Mouse (Mus musculus): Measurements from ENCODE around the gene Hspbap1.

Gene Hspbap1

DNA sequence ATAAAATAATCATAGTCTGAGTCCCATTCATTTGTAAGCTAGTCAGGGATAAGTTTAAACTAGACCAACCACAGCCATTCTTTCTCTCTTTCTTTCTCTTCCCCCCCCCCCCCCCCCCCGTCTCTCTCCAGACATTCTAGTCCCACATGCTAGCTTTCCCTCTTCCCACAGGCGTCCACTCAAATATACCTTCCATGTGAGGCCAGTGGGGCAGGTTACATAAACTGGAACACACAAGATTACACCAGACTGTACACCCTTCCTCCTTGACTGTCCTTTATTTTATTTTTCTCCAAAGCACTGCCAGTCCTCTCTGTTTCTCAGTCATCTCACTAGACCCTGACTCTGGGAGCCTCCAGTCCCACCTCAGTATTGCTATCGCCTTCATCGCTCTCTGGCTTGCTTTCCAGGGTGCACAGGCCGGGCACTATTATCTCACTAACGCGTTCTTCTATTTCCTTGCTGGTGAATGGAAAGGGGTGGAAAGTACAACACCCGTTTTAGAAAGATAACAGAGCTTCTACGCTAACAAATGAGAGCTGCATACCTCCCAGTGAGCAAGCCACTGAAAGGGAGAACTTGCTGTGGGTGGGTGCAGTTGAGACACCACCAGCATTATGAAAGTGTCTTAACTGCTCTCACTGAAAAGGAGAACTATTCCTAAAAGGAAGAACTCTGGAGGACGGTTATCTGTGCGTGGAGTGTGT lies 6.4 kb upstream of the Hspbap1 start:
- DNase-seq (ENCODE audit: low read depth, low spot score): no peak

DNA sequence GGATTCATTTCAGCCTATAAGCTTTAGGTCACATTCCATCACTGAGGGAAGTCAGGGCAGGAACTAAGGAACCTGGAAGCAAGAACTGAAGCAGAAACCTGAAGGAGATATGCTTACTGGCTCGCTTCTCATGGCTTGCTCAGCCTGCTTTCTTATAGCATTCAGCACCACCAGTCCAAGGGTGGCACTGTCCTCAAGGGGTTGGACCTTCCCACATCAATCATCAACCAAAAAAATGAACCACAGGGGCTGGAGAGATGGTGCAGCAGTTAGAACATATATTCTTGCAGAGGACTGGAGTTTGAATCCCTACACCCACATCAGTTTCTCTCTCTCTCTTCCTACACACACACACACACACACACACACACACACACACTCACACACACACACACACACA lies 5.2 kb upstream of the Hspbap1 start:
- DNase-seq (ENCODE audit: low read depth, low spot score): no peak

DNA sequence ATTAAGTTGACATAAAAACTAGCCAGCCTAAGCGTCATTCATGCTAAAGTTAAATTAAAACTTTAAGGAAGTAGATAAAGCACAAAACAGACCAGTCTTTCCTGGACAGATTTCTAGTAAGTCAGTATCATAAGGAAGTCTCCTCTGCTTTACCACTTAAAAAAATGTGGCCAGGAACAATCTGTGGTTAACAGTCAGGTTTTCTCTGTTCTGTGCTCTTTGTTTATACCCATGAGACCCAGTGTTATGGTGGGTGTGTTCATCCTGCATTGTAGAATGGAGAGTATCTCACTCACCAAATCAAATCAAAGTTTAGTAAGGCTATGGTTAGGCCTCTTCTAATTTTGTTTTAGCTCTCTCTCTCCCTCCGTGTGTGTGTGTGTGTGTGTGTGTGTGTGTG lies 4.7 kb upstream of the Hspbap1 start:
- DNase-seq (ENCODE audit: low read depth, low spot score): peak; percentile 55

DNA sequence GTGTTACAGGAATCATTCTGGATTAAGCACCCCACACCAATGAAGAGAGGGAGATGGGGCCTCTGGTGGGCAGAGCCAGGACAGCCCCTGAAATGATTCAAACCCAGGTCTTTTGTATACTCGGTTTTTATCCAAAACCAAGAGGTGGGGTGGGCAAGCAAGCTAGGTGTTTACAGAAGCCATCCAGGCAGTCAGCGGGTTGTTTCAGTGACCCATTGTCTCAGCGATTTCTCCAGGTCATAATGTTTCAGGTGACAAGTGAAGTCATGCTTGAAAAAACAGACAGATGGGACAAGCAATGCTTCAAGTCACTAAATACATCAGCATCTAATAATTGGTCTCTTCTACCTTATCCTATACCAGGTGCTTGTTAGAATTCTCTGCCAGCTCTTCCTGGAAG lies 3.8 kb upstream of the Hspbap1 start:
- DNase-seq (ENCODE audit: low read depth, low spot score): no peak

DNA sequence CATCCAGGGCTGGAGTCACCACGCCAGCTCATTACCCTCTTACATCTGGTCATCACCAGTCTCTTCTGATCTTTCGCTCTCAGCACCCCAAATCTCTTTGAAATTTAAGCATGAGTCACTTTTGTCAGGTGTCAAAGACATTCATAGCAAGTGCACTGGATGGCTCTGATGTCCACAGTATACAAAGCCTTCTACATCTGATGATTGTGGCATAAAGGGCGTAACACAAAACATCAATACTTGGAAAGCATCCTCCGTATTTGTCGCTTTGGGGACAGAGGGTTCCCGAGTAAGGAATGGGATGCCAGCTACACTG lies 1.7 kb upstream of the Hspbap1 start:
- DNase-seq (ENCODE audit: low read depth, low spot score): peak; percentile 33

DNA sequence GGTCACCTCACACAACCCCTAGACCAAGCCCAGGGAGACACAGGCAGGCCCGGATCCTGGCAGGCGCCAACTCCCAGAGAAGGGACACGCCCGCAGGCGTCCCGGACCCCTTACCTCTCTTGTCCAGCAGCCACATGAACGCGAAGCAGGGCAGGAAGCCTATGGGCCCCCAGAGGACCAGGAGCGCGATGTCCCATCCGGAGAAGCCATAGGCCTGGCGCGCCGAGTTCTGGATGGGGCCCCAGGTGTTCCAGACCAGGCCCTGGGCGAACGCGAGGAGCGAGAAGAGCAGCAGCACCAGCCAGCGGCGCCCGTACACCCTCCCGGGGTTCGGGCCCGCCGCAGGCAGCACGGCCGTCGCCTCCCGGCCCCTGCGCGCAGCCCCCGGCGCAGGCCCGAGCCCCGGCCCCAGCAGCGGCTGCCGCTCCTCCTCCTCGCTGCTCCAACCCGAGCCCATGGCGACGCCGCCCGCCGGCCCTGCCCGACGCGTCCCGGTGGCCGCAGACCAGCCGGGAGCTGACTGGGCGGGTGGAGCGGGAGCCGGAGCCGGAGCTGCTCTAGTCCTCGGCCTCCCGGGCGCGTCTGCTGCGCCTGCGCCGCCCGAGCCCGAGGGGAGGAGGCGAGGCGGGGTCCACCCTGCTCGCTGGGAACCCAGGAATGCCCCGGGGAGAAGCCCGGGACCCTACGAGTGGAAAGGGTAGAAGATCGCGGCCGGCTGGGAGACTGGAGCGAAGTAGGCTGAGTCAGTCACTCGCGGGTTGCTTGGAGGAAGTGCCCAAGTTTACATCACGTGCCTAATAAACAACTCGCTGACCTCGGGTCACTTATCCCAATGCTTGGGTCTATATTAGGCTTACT lies 1.2 kb upstream of the Hspbap1 start, which contains the start of gene Dirc2:
Gene Dirc2 (minus strand): TSS at position 572 of the 858 bp plus-strand sequence.
- DNase-seq (ENCODE audit: low read depth, low spot score): peak; percentile 71

DNA sequence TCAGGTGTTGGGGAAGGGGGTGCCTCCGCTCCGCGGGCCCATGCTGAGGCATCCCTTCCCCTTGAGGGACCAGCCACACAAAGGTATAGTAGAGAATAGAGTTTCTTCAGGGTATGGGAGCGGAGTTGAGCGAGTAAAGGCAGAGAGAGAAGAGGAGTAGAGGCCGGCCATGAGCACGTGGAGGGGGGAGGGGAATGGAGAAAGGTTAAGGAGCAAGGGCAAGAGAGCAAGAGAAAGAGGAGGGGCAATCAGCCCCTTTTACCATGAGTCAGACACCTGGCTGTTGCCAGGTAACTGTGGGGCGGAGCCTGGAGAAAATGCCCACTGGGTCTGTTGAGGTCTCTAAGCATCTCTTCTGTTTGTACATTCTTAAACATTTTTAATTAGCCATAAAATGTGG lies 966 bp downstream of the Hspbap1 start:
- DNase-seq (ENCODE audit: low read depth, low spot score): no peak

DNA sequence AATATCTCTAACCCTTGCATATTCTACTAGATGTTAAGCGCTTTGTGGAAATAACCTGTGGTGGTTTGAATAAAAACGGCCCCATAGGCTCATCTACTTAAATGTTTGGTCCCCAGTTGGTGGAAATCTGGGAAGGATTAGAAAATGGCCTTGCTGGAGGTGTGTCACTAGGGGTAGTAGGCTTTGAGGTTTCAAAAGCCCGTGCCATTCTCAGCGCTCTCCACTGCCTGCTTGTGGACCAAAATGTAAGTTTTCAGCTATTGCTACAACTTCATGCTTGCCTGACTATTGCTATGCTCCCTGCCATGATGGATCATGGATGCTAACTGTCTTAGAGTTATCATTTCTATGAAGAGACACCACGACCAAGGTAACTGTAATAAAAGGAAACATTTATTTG lies 1.4 kb downstream of the Hspbap1 start:
- no peak for DNase-seq (ENCODE audit: low read depth, low spot score)

DNA sequence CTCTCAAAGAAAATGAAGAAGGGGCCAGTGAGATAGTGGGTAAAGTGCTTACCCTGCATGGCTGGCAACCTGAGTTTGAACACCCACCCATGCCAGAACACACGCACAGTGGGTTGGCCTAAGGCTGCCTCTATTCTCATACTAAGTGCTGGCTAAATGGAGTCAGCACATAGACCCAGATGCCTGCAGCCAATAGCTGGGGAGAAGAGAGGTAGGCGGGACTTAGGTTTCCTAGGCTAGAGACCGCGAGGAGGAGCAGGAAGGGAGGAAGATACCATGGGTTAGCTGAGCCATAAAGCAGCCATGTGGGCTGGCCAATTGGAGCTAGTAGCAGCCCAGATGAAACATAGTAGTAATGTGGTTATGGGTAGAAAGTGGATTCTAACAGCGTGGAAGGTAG lies 2.4 kb downstream of the Hspbap1 start:
- no peak for DNase-seq (ENCODE audit: low read depth, low spot score)

DNA sequence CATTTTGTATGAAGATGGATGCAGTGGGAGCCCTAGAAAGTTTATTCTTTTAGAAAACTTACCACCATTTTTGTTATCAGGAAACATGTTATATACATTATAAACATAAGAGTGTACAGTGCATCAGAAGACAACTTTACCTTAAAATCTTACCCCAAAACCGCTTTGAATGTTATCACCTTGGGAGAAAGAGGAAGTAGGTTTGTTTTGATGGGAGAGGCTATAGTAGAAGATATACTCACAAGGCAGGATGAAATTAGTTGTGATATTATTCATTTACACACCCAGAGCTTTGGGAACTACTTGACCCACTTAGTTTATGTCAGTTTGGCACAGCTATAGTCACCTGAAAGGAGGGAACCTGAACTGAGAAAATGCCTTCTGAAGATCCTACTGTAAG lies 5.7 kb downstream of the Hspbap1 start:
- DNase-seq (ENCODE audit: low read depth, low spot score): no peak

DNA sequence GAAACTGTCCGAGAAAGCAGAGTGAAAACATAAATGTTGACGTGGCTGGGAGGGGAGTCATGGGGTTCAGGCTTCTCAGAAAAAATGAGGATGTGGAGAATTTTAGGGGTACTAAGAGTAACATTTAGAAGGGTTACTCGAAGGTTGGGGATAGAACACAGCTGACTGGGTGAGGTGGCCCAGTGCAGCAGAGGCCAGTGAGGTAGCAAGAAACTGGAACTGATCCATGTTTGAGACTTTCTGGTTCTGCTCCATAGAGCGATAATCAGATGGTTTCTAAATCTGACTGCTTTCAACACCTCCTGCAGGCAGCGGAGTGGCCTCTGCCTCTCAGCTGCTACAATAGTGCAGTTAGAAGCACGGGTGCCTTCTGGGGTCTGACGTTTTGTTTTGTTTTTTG lies 6.6 kb downstream of the Hspbap1 start:
- no peak for DNase-seq (ENCODE audit: low read depth, low spot score)

DNA sequence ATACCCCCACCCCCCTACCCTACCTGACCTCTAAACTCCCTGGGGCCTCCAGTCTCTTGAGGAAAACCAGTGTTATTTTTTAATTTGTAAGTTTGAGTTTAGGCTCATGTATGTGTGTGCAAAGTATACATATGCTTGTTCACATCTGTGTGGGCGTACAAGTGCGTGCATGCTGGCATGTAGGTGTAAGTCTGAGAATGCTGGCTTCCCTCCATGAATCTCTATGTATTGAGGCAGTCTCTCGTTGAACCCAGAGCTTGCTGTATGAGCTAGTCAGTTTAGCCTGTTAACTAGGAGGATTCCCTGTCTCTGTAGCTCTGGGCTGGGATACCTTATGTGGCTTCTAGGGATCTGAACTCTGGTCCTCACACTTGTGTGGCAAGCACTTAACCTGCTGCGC lies 7.6 kb downstream of the Hspbap1 start:
- DNase-seq (ENCODE audit: low read depth, low spot score): no peak

DNA sequence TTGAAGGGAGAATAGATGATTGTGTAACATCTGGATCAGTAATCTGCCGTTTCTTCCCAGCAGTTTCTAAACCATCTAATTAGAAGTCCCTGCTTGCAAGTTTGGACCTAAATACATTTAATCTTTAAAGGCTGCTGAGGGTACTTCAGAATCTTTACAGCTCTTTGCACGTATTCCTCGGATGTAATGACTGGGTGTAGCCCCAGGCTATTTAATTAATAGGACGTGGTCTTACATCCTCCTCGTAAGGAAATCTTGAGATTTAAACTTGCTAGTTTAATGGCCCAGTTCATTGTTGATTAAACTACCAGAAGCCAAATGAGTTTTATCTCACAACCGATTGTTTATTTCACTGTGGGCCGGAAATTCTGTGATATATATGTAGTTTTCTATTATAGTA lies 9.5 kb downstream of the Hspbap1 start:
- no peak for DNase-seq (ENCODE audit: low read depth, low spot score)

DNA sequence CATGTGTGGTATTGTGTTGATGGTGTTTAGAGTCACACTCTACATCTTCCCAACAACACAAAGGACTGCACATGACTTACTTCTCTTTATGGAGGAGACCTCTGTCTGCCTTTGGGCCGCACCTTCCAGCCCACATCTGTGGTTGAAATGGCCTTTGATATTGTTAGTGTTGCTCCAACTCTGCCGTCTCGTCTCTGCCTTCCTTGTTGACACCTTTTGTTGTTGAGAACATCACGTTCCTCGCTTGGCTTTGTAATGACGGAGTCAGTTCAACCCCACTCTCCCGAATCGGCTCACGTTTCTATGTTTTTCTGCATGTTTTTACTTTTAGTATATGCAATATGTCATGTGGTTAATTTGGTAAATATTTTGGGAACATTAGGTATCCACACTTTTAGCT lies 10.9 kb downstream of the Hspbap1 start:
- no peak for DNase-seq (ENCODE audit: low read depth, low spot score)

DNA sequence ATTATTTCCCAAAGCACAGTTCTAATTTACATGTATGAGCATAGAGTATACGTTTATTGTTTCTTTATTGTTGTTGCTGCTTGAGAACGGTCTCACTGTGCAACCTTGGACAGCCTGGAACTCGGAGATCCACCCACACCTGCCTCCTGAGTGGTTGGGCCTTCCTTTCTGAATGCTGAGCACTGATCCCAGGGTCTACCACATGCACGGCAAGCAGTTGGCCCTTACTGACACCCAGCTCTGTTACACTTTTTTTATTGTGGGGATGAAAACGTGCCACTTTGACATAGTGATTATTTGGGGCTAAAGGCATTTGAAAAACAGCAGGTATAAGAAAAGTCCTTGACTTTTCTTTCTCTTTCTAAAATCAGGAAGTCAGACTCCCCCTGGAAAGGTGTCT lies 11.5 kb downstream of the Hspbap1 start:
- DNase-seq (ENCODE audit: low read depth, low spot score): no peak

DNA sequence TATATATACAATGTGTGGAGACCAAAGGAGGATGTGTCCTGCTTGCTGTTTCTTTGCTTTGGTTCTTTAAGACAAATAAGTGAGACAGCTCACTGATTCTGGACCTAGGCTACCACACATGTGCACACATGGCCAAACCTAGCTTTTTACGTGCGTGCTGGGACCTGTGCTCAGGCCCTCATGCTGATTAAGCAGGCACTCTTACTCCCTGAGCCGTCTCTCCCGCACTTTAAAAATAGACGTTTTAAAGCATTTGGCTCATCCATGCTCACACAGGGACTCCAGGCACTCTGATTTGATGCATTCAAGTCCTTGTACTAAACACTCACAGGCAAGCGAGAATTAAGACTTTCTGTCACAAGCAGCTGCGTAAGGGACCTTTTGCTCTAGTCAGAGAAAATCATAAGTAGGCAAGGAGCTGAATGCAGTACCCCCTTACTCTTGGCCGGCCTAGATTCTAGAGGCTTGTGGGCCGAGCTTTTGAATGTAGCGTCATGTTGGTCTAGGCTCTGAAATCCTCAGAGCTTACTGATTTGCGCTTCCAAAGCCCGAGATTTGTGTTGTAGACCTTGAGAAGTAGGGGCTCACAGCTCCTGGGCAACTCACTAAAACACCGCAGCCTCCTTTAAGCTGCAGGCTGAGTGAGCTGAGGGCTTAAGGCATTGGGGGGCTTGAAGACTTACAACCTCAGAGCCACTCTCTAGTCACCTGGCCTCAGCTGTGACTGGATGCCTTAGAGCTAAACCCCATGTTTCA lies 12.5 kb downstream of the Hspbap1 start:
- no peak for DNase-seq (ENCODE audit: low read depth, low spot score)

DNA sequence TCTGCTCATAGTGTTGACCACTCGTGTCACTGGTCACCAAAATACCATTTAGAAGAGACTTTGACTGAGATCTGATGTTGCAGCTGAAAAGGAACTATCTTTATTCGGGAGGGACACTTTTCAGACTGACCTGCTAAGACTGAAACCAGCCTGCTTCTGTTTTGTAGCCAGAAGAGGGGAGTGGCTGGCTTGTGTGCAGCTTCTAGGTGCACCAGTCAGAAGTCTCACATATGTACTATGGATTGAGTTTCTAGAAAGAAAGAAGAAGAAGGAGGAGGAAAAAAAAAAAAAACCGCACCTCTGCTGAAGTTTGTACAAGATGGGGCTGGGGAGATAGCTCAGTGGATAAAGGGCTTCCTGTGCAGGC lies 13.0 kb downstream of the Hspbap1 start:
- DNase-seq (ENCODE audit: low read depth, low spot score): no peak

DNA sequence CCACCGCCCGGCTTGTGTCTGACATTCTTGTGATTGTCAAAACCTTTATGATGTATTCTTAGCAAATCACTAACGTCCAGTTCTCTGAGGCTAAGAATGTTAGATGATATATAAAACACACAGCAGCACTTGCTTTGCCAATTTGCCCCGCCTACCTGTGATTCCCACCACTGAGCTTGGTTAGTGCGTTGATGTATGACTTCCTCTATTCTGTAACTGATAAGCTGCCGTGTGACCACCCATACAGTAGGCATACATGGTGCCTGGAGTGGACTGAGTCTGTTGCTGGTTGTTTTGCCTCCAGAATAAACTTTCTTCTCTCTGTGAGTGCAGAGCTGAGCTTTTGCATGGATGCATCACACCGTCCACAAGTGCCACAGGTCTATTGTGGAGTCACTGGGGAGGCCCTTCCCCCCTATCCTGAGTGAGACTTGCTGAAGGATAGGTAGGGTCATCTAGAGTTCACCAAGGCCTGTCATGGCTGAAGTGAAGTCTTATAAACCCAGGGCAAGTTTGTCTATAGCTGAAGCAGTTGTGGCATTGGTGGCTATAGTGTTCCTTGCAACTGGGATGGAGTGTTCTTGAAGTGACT lies 14.1 kb downstream of the Hspbap1 start:
- DNase-seq (ENCODE audit: low read depth, low spot score): no peak

DNA sequence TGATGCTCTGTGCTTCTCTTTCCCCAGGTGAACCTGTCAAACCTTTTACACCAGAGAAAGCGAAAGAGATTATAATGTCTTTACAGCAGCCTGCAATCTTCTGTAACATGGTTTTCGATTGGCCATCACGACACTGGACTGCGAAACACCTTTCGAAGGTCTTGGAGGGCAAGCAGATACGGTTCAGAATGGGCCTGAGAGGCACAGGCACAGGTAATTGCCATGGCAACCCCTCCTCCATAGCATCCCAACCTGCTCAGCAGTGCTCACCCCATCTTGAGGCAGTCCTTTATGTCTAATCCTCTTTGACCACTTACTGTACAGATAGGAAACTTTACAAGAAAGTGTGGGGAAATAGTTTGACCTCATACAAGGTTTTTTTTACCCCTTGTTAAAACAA lies 17.0 kb downstream of the Hspbap1 start:
- DNase-seq (ENCODE audit: low read depth, low spot score): no peak

DNA sequence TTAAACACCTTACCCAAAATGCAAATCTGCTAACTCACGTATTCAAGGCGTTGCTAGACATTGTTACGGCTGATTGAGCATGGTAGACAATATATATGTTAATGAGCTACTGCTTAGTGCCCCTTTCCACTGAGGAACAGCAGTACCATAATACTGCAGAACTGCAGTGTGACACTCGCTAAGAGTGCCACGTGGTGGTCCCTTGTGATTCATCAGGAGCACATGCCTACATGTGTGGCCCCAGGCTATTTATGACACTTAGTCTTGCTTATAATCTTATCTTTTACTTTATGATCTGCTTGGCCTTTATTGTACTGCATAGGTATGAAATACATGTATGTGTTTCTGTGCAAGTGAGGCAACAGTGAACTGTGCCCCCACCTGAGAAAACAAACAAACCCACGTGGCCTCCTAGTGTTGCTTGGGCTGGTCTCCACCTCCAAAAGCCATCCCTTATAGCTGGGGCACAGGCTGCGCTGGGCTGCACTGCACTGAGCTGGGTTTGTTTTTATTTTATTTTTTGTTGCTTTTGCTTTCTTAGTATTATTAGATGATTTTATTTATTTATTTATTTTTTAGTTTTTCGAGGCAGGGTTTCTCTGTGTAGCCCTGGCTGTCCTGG lies 17.5 kb downstream of the Hspbap1 start:
- no peak for DNase-seq (ENCODE audit: low read depth, low spot score)

DNA sequence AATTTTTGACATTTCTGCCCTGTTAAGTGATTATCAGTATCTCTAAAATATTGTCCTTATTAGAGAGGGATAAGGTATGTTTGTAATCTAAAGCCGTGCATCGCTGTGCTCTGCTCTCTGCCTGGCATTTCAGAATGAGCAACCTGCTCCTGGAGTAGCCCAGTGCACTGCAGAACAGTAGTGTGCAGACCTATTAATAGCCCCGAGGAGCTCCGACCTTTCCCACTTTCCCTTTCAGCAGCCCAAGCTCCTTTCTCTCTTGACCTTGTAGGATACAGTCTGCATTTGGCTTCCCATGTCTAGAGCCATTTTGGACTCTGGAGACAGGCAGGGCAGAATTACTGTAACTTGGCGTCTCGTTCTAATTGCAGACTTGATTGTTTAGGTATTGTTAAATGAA lies 18.2 kb downstream of the Hspbap1 start:
- DNase-seq (ENCODE audit: low read depth, low spot score): no peak
